Mouse (Mus musculus): ENCODE results near the gene Olfr547.

- no peak for TF ChIP-seq SMC3 (IDR thresholded peaks at IDR 0.05; ENCODE audit: low read depth, low read length)
- no peak for TF ChIP-seq POLR2A (IDR thresholded peaks at IDR 0.05; ENCODE audit: low read depth, low read length)
- TF ChIP-seq RAD21 (IDR thresholded peaks at IDR 0.05; ENCODE audit: low read depth, low read length), result no peak
- no peak for TF ChIP-seq EP300 (IDR thresholded peaks at IDR 0.05; ENCODE audit: low read length)
- TF ChIP-seq KAT2A (IDR thresholded peaks at IDR 0.05; ENCODE audit: insufficient replicate concordance, low read length), result no peak
- TF ChIP-seq TCF12 (IDR thresholded peaks at IDR 0.05; ENCODE audit: low read depth, low read length), result no peak
- no peak for TF ChIP-seq CTCF (conservative IDR thresholded peaks at IDR 0.05 in 1 of 2, IDR thresholded peaks at IDR 0.05 in 1 of 2; ENCODE audit: low read depth in 2 of 2, low read length in 2 of 2)
- no peak for TF ChIP-seq GABPA (IDR thresholded peaks at IDR 0.05; ENCODE audit: insufficient replicate concordance, low read depth, low read length)
- no peak for TF ChIP-seq CHD1 (IDR thresholded peaks at IDR 0.05; ENCODE audit: low read depth, low read length)
- TF ChIP-seq ZKSCAN1 (IDR thresholded peaks at IDR 0.05; ENCODE audit: borderline replicate concordance, low read depth, low read length), result no peak
- no peak for TF ChIP-seq CHD2 (IDR thresholded peaks at IDR 0.05; ENCODE audit: low read length)
- no peak for TF ChIP-seq USF1 (IDR thresholded peaks at IDR 0.05; ENCODE audit: low read depth, low read length)
- TF ChIP-seq ZMIZ1 (IDR thresholded peaks at IDR 0.05; ENCODE audit: low read depth, low read length), result no peak
Observed at GRCm38 (mm10) chr7:102571142-102571541, 36.6 kb downstream of the Olfr547 start, which contains the start of gene Olfr550.
